Mouse (Mus musculus): Measurements from ENCODE around the gene Lars2. TPM values are rescaled to one million over a fixed set of nuclear protein-coding genes. Genes with fewer than 3 reads are reported as not detected.
A peak's percentile ranks its signal among the peaks of the same experiment; 100 is the strongest.
"Not testable (repeated sequence)": the region's sequence is repeated elsewhere in the genome, so short reads cannot be mapped to it uniquely, and the experiment has no call there.

The Lars2 gene
- polyA plus RNA-seq (2012; rRNA removed), result 1,836 and 4,688 TPM in 2 replicates

- H3K4me1 ChIP-seq (ENCODE audit: control insufficient read depth, insufficient read depth, low read length), result no peaks in the 10 kb centered on the region; the same call in 1 of the 2 replicates
- peak within 1 kb of the TSS; percentile 21; the same call in 1 of the 2 replicates for H3K27ac ChIP-seq (ENCODE audit: insufficient read depth, low read length)
- peak within 1 kb of the TSS; percentile 63 for H3K4me3 ChIP-seq (ENCODE audit: insufficient read depth, low read length)
- TF ChIP-seq CTCF (IDR thresholded peaks at IDR 0.05; ENCODE audit: extremely low read depth, insufficient read depth, low read length) (no peak), POLR2A (IDR thresholded peaks at IDR 0.05; ENCODE audit: extremely low read depth, insufficient read depth, low read length) (peak; percentile 70)
These were observed at the start of gene Lars2 for GRCm38 (mm10) chr9:123366708-123367385. Lars2 (plus strand) TSS chr9:123366927.

- Histone ChIP-seq H3K4me3 (ENCODE audit: insufficient read depth, low read length) (no peak overlapping the region), H3K27ac (ENCODE audit: insufficient read depth, low read length) (no peak overlapping the region), H3K4me1 (ENCODE audit: control insufficient read depth, insufficient read depth, low read length) (no peaks in the 10 kb centered on the region)
- no peak for TF ChIP-seq POLR2A (IDR thresholded peaks at IDR 0.05; ENCODE audit: extremely low read depth, insufficient read depth, low read length)
- no peak for TF ChIP-seq CTCF (IDR thresholded peaks at IDR 0.05; ENCODE audit: extremely low read depth, insufficient read depth, low read length)
These were observed 40.6 kb upstream of the Lars2 start for GRCm38 (mm10) chr9:123326106-123326505.

GRCm38 (mm10) chr9:123328336-123328735 is 38.4 kb upstream of the Lars2 start:
- no peak overlapping the region for H3K4me3 ChIP-seq (ENCODE audit: insufficient read depth, low read length)
- no peak for TF ChIP-seq POLR2A (IDR thresholded peaks at IDR 0.05; ENCODE audit: extremely low read depth, insufficient read depth, low read length)
- TF ChIP-seq CTCF (IDR thresholded peaks at IDR 0.05; ENCODE audit: extremely low read depth, insufficient read depth, low read length), result no peak
- H3K4me1 ChIP-seq (ENCODE audit: control insufficient read depth, insufficient read depth, low read length), result no peaks in the 10 kb centered on the region
- no peak overlapping the region for H3K27ac ChIP-seq (ENCODE audit: insufficient read depth, low read length)

- H3K4me1 ChIP-seq (ENCODE audit: control insufficient read depth, insufficient read depth, low read length), result no peaks in the 10 kb centered on the region
- TF ChIP-seq POLR2A (IDR thresholded peaks at IDR 0.05; ENCODE audit: extremely low read depth, insufficient read depth, low read length), result no peak
- no peak for TF ChIP-seq CTCF (IDR thresholded peaks at IDR 0.05; ENCODE audit: extremely low read depth, insufficient read depth, low read length)
- no peak overlapping the region for H3K4me3 ChIP-seq (ENCODE audit: insufficient read depth, low read length)
- no peak overlapping the region for H3K27ac ChIP-seq (ENCODE audit: insufficient read depth, low read length)
These were observed 36.9 kb upstream of the Lars2 start for GRCm38 (mm10) chr9:123329831-123330230.

GRCm38 (mm10) chr9:123330271-123330670 is 36.5 kb upstream of the Lars2 start:
- H3K4me1 ChIP-seq (ENCODE audit: control insufficient read depth, insufficient read depth, low read length); H3K27ac ChIP-seq (ENCODE audit: insufficient read depth, low read length); H3K4me3 ChIP-seq (ENCODE audit: insufficient read depth, low read length): not testable (repeated sequence)

- TF ChIP-seq CTCF (IDR thresholded peaks at IDR 0.05; ENCODE audit: extremely low read depth, insufficient read depth, low read length) (no peak), POLR2A (IDR thresholded peaks at IDR 0.05; ENCODE audit: extremely low read depth, insufficient read depth, low read length) (no peak)
- Histone ChIP-seq H3K4me1 (ENCODE audit: control insufficient read depth, insufficient read depth, low read length) (peaks cover 3% of the 10 kb centered on the region; the same call in 1 of the 2 replicates), H3K27ac (ENCODE audit: insufficient read depth, low read length) (no peak overlapping the region), H3K4me3 (ENCODE audit: insufficient read depth, low read length) (no peak overlapping the region)
These were observed 33.2 kb upstream of the Lars2 start for GRCm38 (mm10) chr9:123333479-123333878.

- TF ChIP-seq POLR2A (IDR thresholded peaks at IDR 0.05; ENCODE audit: extremely low read depth, insufficient read depth, low read length) (no peak), CTCF (IDR thresholded peaks at IDR 0.05; ENCODE audit: extremely low read depth, insufficient read depth, low read length) (no peak)
- Histone ChIP-seq H3K4me3 (ENCODE audit: insufficient read depth, low read length) (no peak overlapping the region), H3K27ac (ENCODE audit: insufficient read depth, low read length) (no peak overlapping the region)
These were observed 31.6 kb upstream of the Lars2 start for GRCm38 (mm10) chr9:123335044-123335670.

GRCm38 (mm10) chr9:123339651-123340144 is 27.0 kb upstream of the Lars2 start:
- TF ChIP-seq CTCF (IDR thresholded peaks at IDR 0.05; ENCODE audit: extremely low read depth, insufficient read depth, low read length), result no peak
- no peak for TF ChIP-seq POLR2A (IDR thresholded peaks at IDR 0.05; ENCODE audit: extremely low read depth, insufficient read depth, low read length)

More at GRCm38 (mm10) chr9:123335044-123335670, 31.6 kb upstream of the Lars2 start:
- peaks cover 3% of the 10 kb centered on the region; the same call in 1 of the 2 replicates for H3K4me1 ChIP-seq (ENCODE audit: control insufficient read depth, insufficient read depth, low read length)

GRCm38 (mm10) chr9:123341256-123341655 is 25.5 kb upstream of the Lars2 start:
- Histone ChIP-seq H3K4me3 (ENCODE audit: insufficient read depth, low read length) (no peak overlapping the region), H3K27ac (ENCODE audit: insufficient read depth, low read length) (no peak overlapping the region), H3K4me1 (ENCODE audit: control insufficient read depth, insufficient read depth, low read length) (peaks cover 3% of the 10 kb centered on the region; the same call in 1 of the 2 replicates)
- TF ChIP-seq CTCF (IDR thresholded peaks at IDR 0.05; ENCODE audit: extremely low read depth, insufficient read depth, low read length) (no peak), POLR2A (IDR thresholded peaks at IDR 0.05; ENCODE audit: extremely low read depth, insufficient read depth, low read length) (no peak)

More at GRCm38 (mm10) chr9:123339651-123340144, 27.0 kb upstream of the Lars2 start:
- Histone ChIP-seq H3K4me3 (ENCODE audit: insufficient read depth, low read length) (no peak overlapping the region), H3K4me1 (ENCODE audit: control insufficient read depth, insufficient read depth, low read length) (peaks cover 3% of the 10 kb centered on the region; the same call in 1 of the 2 replicates), H3K27ac (ENCODE audit: insufficient read depth, low read length) (no peak overlapping the region)

- Histone ChIP-seq H3K27ac (ENCODE audit: insufficient read depth, low read length) (no peak overlapping the region), H3K4me3 (ENCODE audit: insufficient read depth, low read length) (no peak overlapping the region), H3K4me1 (ENCODE audit: control insufficient read depth, insufficient read depth, low read length) (peaks cover under 1% of the 10 kb centered on the region; the same call in 1 of the 2 replicates)
- TF ChIP-seq POLR2A (IDR thresholded peaks at IDR 0.05; ENCODE audit: extremely low read depth, insufficient read depth, low read length), result no peak
- no peak for TF ChIP-seq CTCF (IDR thresholded peaks at IDR 0.05; ENCODE audit: extremely low read depth, insufficient read depth, low read length)
These were observed 23.7 kb upstream of the Lars2 start for GRCm38 (mm10) chr9:123343069-123343468.

- not testable (repeated sequence) for H3K27ac ChIP-seq (ENCODE audit: insufficient read depth, low read length); H3K4me3 ChIP-seq (ENCODE audit: insufficient read depth, low read length); H3K4me1 ChIP-seq (ENCODE audit: control insufficient read depth, insufficient read depth, low read length)
These were observed 17.4 kb upstream of the Lars2 start for GRCm38 (mm10) chr9:123349286-123349685.
